Mouse (Mus musculus): ENCODE measurements around the gene Psmc3ip.

Psmc3ip gene

DNA sequence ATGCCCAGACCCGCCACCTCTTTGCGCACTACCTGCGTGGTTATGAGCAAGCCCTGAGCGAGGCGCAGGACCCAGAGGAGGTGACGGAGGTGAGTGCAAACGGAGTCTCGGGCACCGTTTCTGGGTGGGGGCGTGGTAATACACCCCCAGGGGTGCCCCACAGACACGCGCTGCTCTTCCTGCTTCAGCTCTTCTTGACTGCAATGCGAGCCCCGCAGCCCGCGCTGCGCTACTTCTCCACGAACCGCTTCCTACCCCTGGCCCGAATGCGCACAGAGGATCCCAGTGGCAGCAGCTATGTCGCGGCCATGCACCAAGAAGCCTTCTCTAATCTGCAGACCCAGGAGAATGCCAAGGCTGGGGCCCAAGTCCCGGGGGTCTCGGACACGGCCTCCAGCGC lies 15.5 kb downstream of the Psmc3ip start:
- DNase-seq (ENCODE audit: low read depth, low spot score): peak; percentile 70

- DNase-seq (ENCODE audit: low read depth, low spot score): no peak
These were observed 17.1 kb downstream of the Psmc3ip start, which contains the start of gene Hsd17b1 for GRCm38 (mm10) chr11:101078121-101078520. Hsd17b1 (plus strand) TSS chr11:101078411.

DNA sequence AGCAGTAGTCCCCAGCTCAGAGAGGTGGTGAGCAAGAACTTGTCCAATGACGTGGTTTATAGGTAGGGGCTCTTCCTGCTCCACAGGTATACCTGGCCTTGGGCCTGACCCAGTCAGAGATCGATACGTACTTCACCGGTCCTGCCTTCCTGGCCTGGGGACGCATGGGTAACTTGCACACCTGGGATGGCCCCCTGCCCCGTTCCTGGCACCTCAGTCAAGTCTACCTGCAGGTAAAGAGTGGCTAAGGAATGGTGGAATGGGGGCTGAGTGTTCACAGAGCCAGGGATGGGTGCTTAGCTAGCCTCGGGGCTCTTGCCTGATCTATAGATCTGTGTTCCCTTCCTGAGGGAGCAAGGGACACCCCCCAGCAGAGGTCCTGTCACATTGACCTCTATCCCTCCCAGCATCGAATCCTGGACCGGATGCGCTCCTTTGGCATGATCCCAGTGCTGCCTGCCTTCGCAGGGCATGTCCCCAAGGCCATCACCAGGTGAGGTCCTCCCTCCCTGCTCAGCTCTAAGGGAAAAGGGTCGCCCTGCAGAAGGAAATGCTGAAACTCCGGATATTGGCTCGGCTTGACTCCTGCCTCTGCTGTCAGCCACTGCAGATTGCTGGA lies 23.3 kb downstream of the Psmc3ip start:
- no peak for DNase-seq (ENCODE audit: low read depth, low spot score)

DNA sequence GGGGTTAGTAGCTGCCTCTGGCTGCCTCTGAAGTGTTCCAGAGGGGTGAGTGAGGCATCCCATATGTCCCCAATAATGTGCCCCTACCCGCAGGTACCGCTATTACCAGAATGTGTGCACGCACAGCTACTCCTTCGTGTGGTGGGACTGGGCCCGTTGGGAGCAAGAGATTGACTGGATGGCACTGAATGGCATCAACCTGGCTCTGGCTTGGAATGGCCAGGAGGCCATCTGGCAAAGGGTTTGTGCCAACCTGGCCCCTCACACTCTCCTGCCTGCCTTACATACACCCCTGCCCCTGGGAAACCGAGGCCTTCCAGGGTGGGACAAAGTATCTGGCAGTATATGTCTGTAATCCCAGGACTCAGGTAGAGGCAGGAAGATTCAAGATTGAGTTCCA lies 24.2 kb downstream of the Psmc3ip start:
- no peak for DNase-seq (ENCODE audit: low read depth, low spot score)

DNA sequence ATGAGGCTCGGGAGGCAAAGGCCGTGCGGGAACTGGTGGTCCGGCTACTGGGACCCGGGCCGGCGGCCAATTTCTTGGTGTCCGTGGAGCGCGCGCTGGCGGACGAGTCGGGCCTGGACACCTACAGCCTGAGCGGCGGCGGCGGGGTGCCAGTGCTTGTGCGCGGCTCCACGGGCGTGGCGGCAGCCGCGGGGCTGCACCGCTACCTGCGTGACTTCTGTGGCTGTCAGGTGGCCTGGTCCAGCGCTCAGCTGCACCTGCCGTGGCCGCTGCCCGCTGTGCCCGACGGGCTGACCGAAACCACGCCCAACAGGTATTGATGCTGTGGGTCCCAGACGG lies 25.1 kb downstream of the Psmc3ip start:
- DNase-seq (ENCODE audit: low read depth, low spot score): no peak

GRCm38 (mm10) chr11:101069391-101070188 lies 25.6 kb downstream of the Psmc3ip start, which contains the start of gene Naglu:
Naglu (plus strand) TSS chr11:101070012.
- peak; percentile 87 for DNase-seq (ENCODE audit: low read depth, low spot score)

GRCm38 (mm10) chr11:101066549-101067412 lies 28.5 kb downstream of the Psmc3ip start:
- DNase-seq (ENCODE audit: low read depth, low spot score): peak; percentile 95

- DNase-seq (ENCODE audit: low read depth, low spot score): no peak
These were observed 30.2 kb downstream of the Psmc3ip start for GRCm38 (mm10) chr11:101065002-101065401.

GRCm38 (mm10) chr11:101064462-101064861 lies 30.8 kb downstream of the Psmc3ip start:
- DNase-seq (ENCODE audit: low read depth, low spot score): no peak

DNA sequence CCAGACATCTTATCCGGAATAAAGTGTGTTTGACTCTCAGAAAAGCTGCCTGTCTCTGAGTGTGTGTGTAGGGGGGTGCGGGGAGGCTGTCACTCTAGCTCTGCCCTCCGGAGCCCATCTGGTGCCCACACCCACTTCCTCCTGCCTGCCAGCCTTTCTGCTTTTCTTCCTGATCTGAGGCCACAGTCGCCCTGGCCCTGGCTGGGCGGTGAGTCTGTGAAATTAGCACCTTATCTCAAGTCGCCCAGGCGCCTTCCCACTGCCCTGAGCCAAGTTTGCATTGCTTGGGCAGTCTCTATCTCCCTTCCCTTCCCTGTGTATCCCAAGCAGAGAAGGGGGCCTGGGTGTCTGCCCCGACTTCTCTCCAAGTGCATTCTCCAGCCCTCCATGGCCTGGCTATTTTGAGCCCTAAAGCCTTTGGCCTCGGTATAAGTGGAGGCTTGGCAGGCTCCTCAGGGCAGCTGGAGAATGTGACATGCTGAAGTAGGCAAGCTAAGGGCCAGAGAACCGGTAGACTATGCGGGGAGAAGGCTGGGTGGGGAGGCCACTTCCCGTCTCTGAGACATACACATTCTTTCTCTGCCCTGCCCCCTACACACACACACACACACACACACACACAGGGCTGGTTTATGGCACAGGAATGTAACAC lies 31.4 kb downstream of the Psmc3ip start:
- DNase-seq (ENCODE audit: low read depth, low spot score): peak; percentile 60

DNA sequence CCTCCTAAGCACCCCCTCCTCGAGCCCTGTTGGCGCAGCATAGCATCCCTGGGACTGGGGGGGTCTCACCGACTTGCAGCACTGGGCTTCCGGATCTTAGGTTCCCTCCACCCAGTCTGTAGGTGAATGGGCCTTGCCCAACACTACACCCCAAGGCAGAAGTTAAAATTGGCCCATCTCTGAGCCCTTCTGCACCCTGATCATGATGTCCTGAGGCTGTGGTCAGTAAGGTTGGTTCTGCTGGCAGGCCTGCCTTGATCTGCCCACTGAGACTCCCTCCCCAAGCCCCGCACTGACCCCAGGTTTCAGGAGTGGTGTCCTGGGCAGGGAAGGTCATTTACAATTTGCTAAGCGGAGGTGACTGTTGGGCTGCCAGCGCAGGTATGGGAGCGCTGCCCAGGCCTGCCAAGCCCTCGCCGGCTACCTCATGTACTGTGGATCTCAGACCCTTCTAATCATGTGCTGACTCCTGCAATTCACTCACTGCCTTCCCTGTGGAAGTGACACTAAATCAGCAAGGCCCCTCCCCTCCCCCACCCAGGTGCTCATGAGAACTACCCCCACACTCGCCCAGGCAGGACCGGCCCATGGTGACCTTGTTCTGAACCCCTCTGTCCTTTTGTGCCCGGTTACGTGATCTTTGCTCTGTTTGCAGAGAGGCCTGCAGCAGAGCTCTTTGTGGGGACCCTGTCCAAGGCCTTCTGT lies 32.1 kb downstream of the Psmc3ip start:
- DNase-seq (ENCODE audit: low read depth, low spot score): no peak

DNA sequence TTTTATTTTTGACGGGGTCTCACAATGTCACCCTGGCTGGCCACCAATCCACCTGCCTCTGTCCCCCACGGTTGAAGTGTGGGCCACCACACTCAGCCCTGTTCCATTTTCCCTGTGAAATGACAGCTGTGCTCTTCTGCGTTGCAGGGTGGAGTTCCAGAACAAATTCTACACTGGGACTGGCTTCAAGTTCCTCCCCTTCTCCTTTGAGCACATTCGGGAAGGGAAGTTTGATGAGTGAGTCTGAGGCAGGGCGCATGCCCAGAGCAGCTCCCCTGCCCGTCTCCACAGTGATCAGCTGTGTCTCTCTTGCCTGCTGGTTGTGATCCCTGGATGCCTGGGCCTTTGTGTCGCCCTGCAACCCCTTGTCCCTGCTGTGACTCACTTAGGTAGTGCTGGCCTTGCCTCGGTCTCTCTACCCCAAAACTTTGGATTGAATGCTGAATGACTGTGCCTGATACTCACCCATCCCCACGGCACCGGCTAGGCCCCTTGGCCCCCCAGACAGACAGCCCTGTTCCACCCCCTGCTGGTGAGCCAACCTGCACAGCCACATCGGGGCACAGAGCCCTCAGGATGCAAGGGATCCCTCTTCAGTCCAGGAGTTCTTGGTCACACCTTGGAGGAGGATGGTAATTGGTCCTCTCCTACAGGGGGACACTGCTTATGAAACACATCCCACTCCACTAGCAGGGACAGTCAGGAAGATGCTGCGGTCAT lies 32.9 kb downstream of the Psmc3ip start:
- DNase-seq (ENCODE audit: low read depth, low spot score): no peak

GRCm38 (mm10) chr11:101061049-101061448 lies 34.2 kb downstream of the Psmc3ip start:
- no peak for DNase-seq (ENCODE audit: low read depth, low spot score)

GRCm38 (mm10) chr11:101060126-101060525 lies 35.1 kb downstream of the Psmc3ip start:
- DNase-seq (ENCODE audit: low read depth, low spot score): no peak

DNA sequence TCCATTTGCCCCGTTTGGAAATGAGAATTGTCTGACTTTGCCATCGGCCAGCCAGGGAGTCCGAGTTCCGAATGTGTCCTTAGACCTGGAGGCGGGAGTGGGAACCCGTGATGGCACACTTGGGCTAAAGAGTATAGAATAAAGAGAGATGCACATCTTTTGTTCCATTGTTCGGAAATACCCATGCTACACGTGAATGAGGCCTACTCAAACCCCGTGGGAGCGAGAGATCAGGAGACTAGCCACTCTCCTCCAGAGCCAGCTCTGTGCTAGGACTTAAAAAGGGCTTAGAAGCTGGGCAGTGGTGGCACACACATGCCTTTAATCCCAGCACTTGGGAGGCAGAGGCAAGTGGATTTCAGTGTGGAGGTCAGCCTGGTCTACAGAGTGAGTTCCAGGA lies 35.8 kb downstream of the Psmc3ip start:
- no peak for DNase-seq (ENCODE audit: low read depth, low spot score)

DNA sequence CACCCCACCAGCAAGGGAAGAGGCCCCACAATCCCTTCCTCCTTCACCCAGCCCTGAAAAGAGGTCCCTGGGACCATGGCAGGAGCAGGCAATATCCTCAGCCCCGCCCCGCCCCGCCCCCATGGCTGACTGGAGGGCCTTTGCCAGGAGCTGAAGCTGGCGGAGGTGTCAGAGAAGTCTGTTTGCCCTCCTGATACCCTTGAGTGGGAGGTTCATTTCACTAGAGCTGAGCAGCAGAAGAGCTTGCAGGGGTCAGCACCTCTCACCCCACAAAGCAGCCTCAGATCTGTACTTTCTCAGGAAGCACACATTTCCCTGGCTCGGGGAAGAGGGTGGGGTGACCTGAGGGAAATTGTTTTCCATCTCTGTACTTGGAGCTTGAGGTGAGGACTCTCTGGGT lies 36.5 kb downstream of the Psmc3ip start:
- no peak for DNase-seq (ENCODE audit: low read depth, low spot score)

GRCm38 (mm10) chr11:101057860-101058259 lies 37.4 kb downstream of the Psmc3ip start:
- DNase-seq (ENCODE audit: low read depth, low spot score): peak; percentile 84

DNA sequence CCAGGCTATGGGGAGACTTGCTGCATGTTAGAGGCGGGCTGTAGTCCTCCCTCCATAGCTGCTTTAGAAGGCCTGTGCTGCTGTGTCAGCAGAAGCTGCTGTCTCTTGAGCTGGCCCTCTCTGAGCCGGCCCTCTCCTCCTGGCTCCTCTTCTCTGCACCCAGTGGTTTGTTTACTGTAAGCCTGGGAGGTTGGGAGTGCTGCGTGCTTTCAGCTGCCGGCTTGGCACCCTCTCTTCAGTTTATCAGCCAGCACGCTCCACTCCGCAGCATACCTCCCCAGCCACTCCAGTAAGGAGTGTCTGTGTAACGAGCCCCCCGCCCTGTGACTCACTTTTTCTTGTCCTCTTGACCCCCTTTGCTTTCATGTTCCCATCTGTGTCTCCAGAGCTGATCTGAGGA lies 38.4 kb downstream of the Psmc3ip start:
- DNase-seq (ENCODE audit: low read depth, low spot score): no peak

GRCm38 (mm10) chr11:101055418-101055817 lies 39.8 kb downstream of the Psmc3ip start:
- DNase-seq (ENCODE audit: low read depth, low spot score): no peak

GRCm38 (mm10) chr11:101053974-101054373 lies 41.3 kb downstream of the Psmc3ip start:
- peak; percentile 70 for DNase-seq (ENCODE audit: low read depth, low spot score)
